Mouse (Mus musculus): Measurements from ENCODE around the gene Gng12. TPM values are rescaled to one million over a fixed set of nuclear protein-coding genes. Genes with fewer than 3 reads are reported as not detected.

The Gng12 gene
- total and polyA plus RNA-seq, 2 experiments, result 14.1 to 24.4 TPM

GRCm38 (mm10) chr6:66929694-66930093 is 33.5 kb downstream of the Gng12 start:
- H3K9ac ChIP-seq (ENCODE audit: low read depth, low read length), result no peak overlapping the region
- no peaks in the 10 kb centered on the region for H3K27me3 ChIP-seq (ENCODE audit: control insufficient read depth, insufficient read depth, low read length)
- no peak for DNase-seq (ENCODE audit: extremely low read depth, low read depth, low spot score)
- no peak overlapping the region for H3K27ac ChIP-seq (replicated peaks; ENCODE audit: insufficient read depth, low read depth, low read length)
- H3K4me3 ChIP-seq (ENCODE audit: insufficient read depth, low read depth, low read length), result no peak overlapping the region
- 69% methylated on average over 7 of the region's 7 CpGs for WGBS
- no peak for TF ChIP-seq POLR2A (IDR thresholded peaks at IDR 0.05; ENCODE audit: extremely low read depth, insufficient read depth, low read length)
- TF ChIP-seq CTCF (IDR thresholded peaks at IDR 0.05; ENCODE audit: low read depth, low read length), result no peak
- no peaks in the 10 kb centered on the region for H3K36me3 ChIP-seq (ENCODE audit: control insufficient read depth, insufficient read depth, low read length)
- H3K4me1 ChIP-seq (ENCODE audit: control insufficient read depth, insufficient read depth, low read length), result peaks cover 3% of the 10 kb centered on the region; the same call in 1 of the 2 replicates
- peaks cover 32% of the 10 kb centered on the region for H3K79me2 ChIP-seq (ENCODE audit: control insufficient read depth, insufficient read depth, low read length)

- Histone ChIP-seq H3K4me1 (ENCODE audit: control insufficient read depth, insufficient read depth, low read length) (no peaks in the 10 kb centered on the region), H3K36me3 (ENCODE audit: control insufficient read depth, insufficient read depth, low read length) (no peaks in the 10 kb centered on the region), H3K27me3 (ENCODE audit: control insufficient read depth, insufficient read depth, low read length) (no peaks in the 10 kb centered on the region), H3K79me2 (ENCODE audit: control insufficient read depth, insufficient read depth, low read length) (peaks cover 30% of the 10 kb centered on the region), H3K27ac (replicated peaks; ENCODE audit: insufficient read depth, low read depth, low read length) (no peak overlapping the region), H3K4me3 (ENCODE audit: insufficient read depth, low read depth, low read length) (no peak overlapping the region), H3K9ac (ENCODE audit: low read depth, low read length) (no peak overlapping the region)
- WGBS, result 71% methylated on average over 4 of the region's 4 CpGs
- DNase-seq (ENCODE audit: extremely low read depth, low read depth, low spot score), result no peak
- TF ChIP-seq CTCF (IDR thresholded peaks at IDR 0.05; ENCODE audit: low read depth, low read length) (no peak), POLR2A (IDR thresholded peaks at IDR 0.05; ENCODE audit: extremely low read depth, insufficient read depth, low read length) (no peak)
Observed at GRCm38 (mm10) chr6:66932206-66932819, 36.1 kb downstream of the Gng12 start.

- Histone ChIP-seq H3K9ac (ENCODE audit: low read depth, low read length) (no peak overlapping the region), H3K4me3 (ENCODE audit: insufficient read depth, low read depth, low read length) (no peak overlapping the region), H3K27me3 (ENCODE audit: control insufficient read depth, insufficient read depth, low read length) (no peaks in the 10 kb centered on the region), H3K27ac (replicated peaks; ENCODE audit: insufficient read depth, low read depth, low read length) (no peak overlapping the region), H3K79me2 (ENCODE audit: control insufficient read depth, insufficient read depth, low read length) (peaks cover 12% of the 10 kb centered on the region; the same call in 1 of the 2 replicates), H3K4me1 (ENCODE audit: control insufficient read depth, insufficient read depth, low read length) (peaks cover 10% of the 10 kb centered on the region; the same call in 1 of the 2 replicates), H3K36me3 (ENCODE audit: control insufficient read depth, insufficient read depth, low read length) (no peaks in the 10 kb centered on the region)
- DNase-seq (ENCODE audit: extremely low read depth, low read depth, low spot score), result no peak
- WGBS, result 81% methylated on average over 7 of the region's 7 CpGs
- no peak for TF ChIP-seq POLR2A (IDR thresholded peaks at IDR 0.05; ENCODE audit: extremely low read depth, insufficient read depth, low read length)
- TF ChIP-seq CTCF (IDR thresholded peaks at IDR 0.05; ENCODE audit: low read depth, low read length), result no peak
Observed at GRCm38 (mm10) chr6:66940656-66941235, 44.5 kb downstream of the Gng12 start.

- no peak for DNase-seq (ENCODE audit: extremely low read depth, low read depth, low spot score)
- 62% methylated on average over 6 of the region's 6 CpGs for WGBS
- peaks cover 17% of the 10 kb centered on the region; the same call in 1 of the 2 replicates for H3K79me2 ChIP-seq (ENCODE audit: control insufficient read depth, insufficient read depth, low read length)
Observed at GRCm38 (mm10) chr6:66941792-66942191, 45.6 kb downstream of the Gng12 start.

GRCm38 (mm10) chr6:66942826-66943225 is 46.6 kb downstream of the Gng12 start:
- DNase-seq (ENCODE audit: extremely low read depth, low read depth, low spot score), result no peak
- 92% methylated on average over 4 of the region's 4 CpGs for WGBS
- Histone ChIP-seq H3K27me3 (ENCODE audit: control insufficient read depth, insufficient read depth, low read length) (no peaks in the 10 kb centered on the region), H3K4me3 (ENCODE audit: insufficient read depth, low read depth, low read length) (no peak overlapping the region), H3K4me1 (ENCODE audit: control insufficient read depth, insufficient read depth, low read length) (peaks cover 10% of the 10 kb centered on the region; the same call in 1 of the 2 replicates), H3K9ac (ENCODE audit: low read depth, low read length) (no peak overlapping the region), H3K79me2 (ENCODE audit: control insufficient read depth, insufficient read depth, low read length) (peaks cover 23% of the 10 kb centered on the region; the same call in 1 of the 2 replicates), H3K36me3 (ENCODE audit: control insufficient read depth, insufficient read depth, low read length) (no peaks in the 10 kb centered on the region), H3K27ac (replicated peaks; ENCODE audit: insufficient read depth, low read depth, low read length) (no peak overlapping the region)
- no peak for TF ChIP-seq CTCF (IDR thresholded peaks at IDR 0.05; ENCODE audit: low read depth, low read length)

More at GRCm38 (mm10) chr6:66941792-66942191, 45.6 kb downstream of the Gng12 start:
- TF ChIP-seq CTCF (IDR thresholded peaks at IDR 0.05; ENCODE audit: low read depth, low read length) (no peak), POLR2A (IDR thresholded peaks at IDR 0.05; ENCODE audit: extremely low read depth, insufficient read depth, low read length) (no peak)
- H3K36me3 ChIP-seq (ENCODE audit: control insufficient read depth, insufficient read depth, low read length), result no peaks in the 10 kb centered on the region
- no peaks in the 10 kb centered on the region for H3K27me3 ChIP-seq (ENCODE audit: control insufficient read depth, insufficient read depth, low read length)
- H3K4me3 ChIP-seq (ENCODE audit: insufficient read depth, low read depth, low read length), result no peak overlapping the region
- H3K4me1 ChIP-seq (ENCODE audit: control insufficient read depth, insufficient read depth, low read length), result peaks cover 10% of the 10 kb centered on the region; the same call in 1 of the 2 replicates
- no peak overlapping the region for H3K9ac ChIP-seq (ENCODE audit: low read depth, low read length)
- H3K27ac ChIP-seq (replicated peaks; ENCODE audit: insufficient read depth, low read depth, low read length), result no peak overlapping the region

All from liver, adult 2 months (tissue).